Mouse (Mus musculus): ENCODE results near the gene Fat2. TPM values are rescaled to one million over a fixed set of nuclear protein-coding genes. Genes with fewer than 3 reads are reported as not detected.
A peak's percentile ranks its signal among the peaks of the same experiment; 100 is the strongest.

Gene Fat2
- polyA plus RNA-seq, 1 experiment, result 0.02 TPM

- H3K36me3 ChIP-seq (ENCODE audit: control insufficient read depth, insufficient read depth, low read length), result peaks cover 12% of the 10 kb centered on the region
- no peaks in the 10 kb centered on the region for H3K4me1 ChIP-seq (ENCODE audit: control insufficient read depth, insufficient read depth, insufficient read length)
- WGBS, result 90% methylated on average over 5 of the region's 5 CpGs
- no peak for DNase-seq (ENCODE audit: low read depth in 1 of 2, low spot score in 2 of 2)
- no peak overlapping the region for H3K27ac ChIP-seq (ENCODE audit: insufficient read depth, low read length)
- no peaks in the 10 kb centered on the region for H3K27me3 ChIP-seq (ENCODE audit: control insufficient read depth, insufficient read depth, low read length)
- TF ChIP-seq POLR2A (IDR thresholded peaks at IDR 0.05; ENCODE audit: low read depth, low read length) (no peak), CTCF (IDR thresholded peaks at IDR 0.05; ENCODE audit: extremely low read depth, insufficient read depth, insufficient read length, insufficient replicate concordance) (no peak)
- no peak overlapping the region for H3K4me3 ChIP-seq (ENCODE audit: extremely low read depth, insufficient read depth, insufficient read length)
Measured at GRCm38 (mm10) chr11:55214161-55214560, 122.2 kb downstream of the Fat2 start.

- no peak for DNase-seq (ENCODE audit: low read depth in 1 of 2, low spot score in 2 of 2)
- no peaks in the 10 kb centered on the region for H3K27me3 ChIP-seq (ENCODE audit: control insufficient read depth, insufficient read depth, low read length)
- 90% methylated on average over 4 of the region's 4 CpGs for WGBS
- no peak overlapping the region for H3K27ac ChIP-seq (ENCODE audit: insufficient read depth, low read length)
- H3K4me3 ChIP-seq (ENCODE audit: extremely low read depth, insufficient read depth, insufficient read length), result no peak overlapping the region
- no peaks in the 10 kb centered on the region for H3K4me1 ChIP-seq (ENCODE audit: control insufficient read depth, insufficient read depth, insufficient read length)
- H3K36me3 ChIP-seq (ENCODE audit: control insufficient read depth, insufficient read depth, low read length), result peaks cover 7% of the 10 kb centered on the region
- TF ChIP-seq POLR2A (IDR thresholded peaks at IDR 0.05; ENCODE audit: low read depth, low read length) (no peak), CTCF (IDR thresholded peaks at IDR 0.05; ENCODE audit: extremely low read depth, insufficient read depth, insufficient read length, insufficient replicate concordance) (no peak)
Measured at GRCm38 (mm10) chr11:55213518-55213917, 122.8 kb downstream of the Fat2 start.

- Histone ChIP-seq H3K27me3 (ENCODE audit: control insufficient read depth, insufficient read depth, low read length) (no peaks in the 10 kb centered on the region), H3K4me3 (ENCODE audit: extremely low read depth, insufficient read depth, insufficient read length) (no peak overlapping the region), H3K4me1 (ENCODE audit: control insufficient read depth, insufficient read depth, insufficient read length) (peaks cover 3% of the 10 kb centered on the region; the same call in 1 of the 2 replicates), H3K36me3 (ENCODE audit: control insufficient read depth, insufficient read depth, low read length) (peaks cover 6% of the 10 kb centered on the region), H3K27ac (ENCODE audit: insufficient read depth, low read length) (no peak overlapping the region)
- 80% methylated on average over 6 of the region's 6 CpGs for WGBS
- TF ChIP-seq CTCF (IDR thresholded peaks at IDR 0.05; ENCODE audit: extremely low read depth, insufficient read depth, insufficient read length, insufficient replicate concordance), result no peak
- no peak for TF ChIP-seq POLR2A (IDR thresholded peaks at IDR 0.05; ENCODE audit: low read depth, low read length)
- no peak for DNase-seq (ENCODE audit: low read depth in 1 of 2, low spot score in 2 of 2)
Measured at GRCm38 (mm10) chr11:55209626-55210353, 126.6 kb downstream of the Fat2 start.

- WGBS, result 54% methylated on average over 2 of the region's 2 CpGs
- H3K27me3 ChIP-seq (ENCODE audit: control insufficient read depth, insufficient read depth, low read length), result no peaks in the 10 kb centered on the region
- peaks cover 3% of the 10 kb centered on the region; the same call in 1 of the 2 replicates for H3K4me1 ChIP-seq (ENCODE audit: control insufficient read depth, insufficient read depth, insufficient read length)
- H3K36me3 ChIP-seq (ENCODE audit: control insufficient read depth, insufficient read depth, low read length), result peaks cover under 1% of the 10 kb centered on the region; the same call in 1 of the 2 replicates
- no peak overlapping the region for H3K27ac ChIP-seq (ENCODE audit: insufficient read depth, low read length)
- TF ChIP-seq CTCF (IDR thresholded peaks at IDR 0.05; ENCODE audit: extremely low read depth, insufficient read depth, insufficient read length, insufficient replicate concordance), result no peak
- TF ChIP-seq POLR2A (IDR thresholded peaks at IDR 0.05; ENCODE audit: low read depth, low read length), result no peak
- H3K4me3 ChIP-seq (ENCODE audit: extremely low read depth, insufficient read depth, insufficient read length), result no peak overlapping the region
- no peak for DNase-seq (ENCODE audit: low read depth in 1 of 2, low spot score in 2 of 2)
Measured at GRCm38 (mm10) chr11:55209032-55209431, 127.3 kb downstream of the Fat2 start.

- Histone ChIP-seq H3K27ac (ENCODE audit: insufficient read depth, low read length) (no peak overlapping the region), H3K4me3 (ENCODE audit: extremely low read depth, insufficient read depth, insufficient read length) (no peak overlapping the region), H3K27me3 (ENCODE audit: control insufficient read depth, insufficient read depth, low read length) (no peaks in the 10 kb centered on the region), H3K4me1 (ENCODE audit: control insufficient read depth, insufficient read depth, insufficient read length) (peaks cover 3% of the 10 kb centered on the region; the same call in 1 of the 2 replicates), H3K36me3 (ENCODE audit: control insufficient read depth, insufficient read depth, low read length) (no peaks in the 10 kb centered on the region; the same call in 1 of the 2 replicates)
- WGBS, result 47% methylated on average over 6 of the region's 6 CpGs
- TF ChIP-seq CTCF (IDR thresholded peaks at IDR 0.05; ENCODE audit: extremely low read depth, insufficient read depth, insufficient read length, insufficient replicate concordance) (no peak), POLR2A (IDR thresholded peaks at IDR 0.05; ENCODE audit: low read depth, low read length) (no peak)
- no peak for DNase-seq (ENCODE audit: low read depth in 1 of 2, low spot score in 2 of 2)
Measured at GRCm38 (mm10) chr11:55208001-55208690, 128.2 kb downstream of the Fat2 start.

- H3K27ac ChIP-seq (ENCODE audit: insufficient read depth, low read length), result no peak overlapping the region
- H3K4me3 ChIP-seq (ENCODE audit: extremely low read depth, insufficient read depth, insufficient read length), result peak overlapping the region; percentile 78
- H3K27me3 ChIP-seq (ENCODE audit: control insufficient read depth, insufficient read depth, low read length), result no peaks in the 10 kb centered on the region
- WGBS, result 1% methylated on average over 17 of the region's 17 CpGs
- TF ChIP-seq POLR2A (IDR thresholded peaks at IDR 0.05; ENCODE audit: low read depth, low read length) (no peak), CTCF (IDR thresholded peaks at IDR 0.05; ENCODE audit: extremely low read depth, insufficient read depth, insufficient read length, insufficient replicate concordance) (no peak)
- no peaks in the 10 kb centered on the region for H3K36me3 ChIP-seq (ENCODE audit: control insufficient read depth, insufficient read depth, low read length)
- peak in 1 of 2 experiments; percentile 13 for DNase-seq (ENCODE audit: low read depth in 1 of 2, low spot score in 2 of 2)
- peaks cover 3% of the 10 kb centered on the region; the same call in 1 of the 2 replicates for H3K4me1 ChIP-seq (ENCODE audit: control insufficient read depth, insufficient read depth, insufficient read length)
Measured at GRCm38 (mm10) chr11:55204602-55205001, 131.8 kb downstream of the Fat2 start.

All from spleen, adult 2 months (tissue).